Mouse (Mus musculus): Measurements from ENCODE around the gene Wfdc13. TPM values are rescaled to one million over a fixed set of nuclear protein-coding genes. Genes with fewer than 3 reads are reported as not detected.
"Not testable (repeated sequence)": the region's sequence is repeated elsewhere in the genome, so short reads cannot be mapped to it uniquely, and the experiment has no call there.

Gene Wfdc13
- polyA plus RNA-seq, 1 experiment: not detected

DNA sequence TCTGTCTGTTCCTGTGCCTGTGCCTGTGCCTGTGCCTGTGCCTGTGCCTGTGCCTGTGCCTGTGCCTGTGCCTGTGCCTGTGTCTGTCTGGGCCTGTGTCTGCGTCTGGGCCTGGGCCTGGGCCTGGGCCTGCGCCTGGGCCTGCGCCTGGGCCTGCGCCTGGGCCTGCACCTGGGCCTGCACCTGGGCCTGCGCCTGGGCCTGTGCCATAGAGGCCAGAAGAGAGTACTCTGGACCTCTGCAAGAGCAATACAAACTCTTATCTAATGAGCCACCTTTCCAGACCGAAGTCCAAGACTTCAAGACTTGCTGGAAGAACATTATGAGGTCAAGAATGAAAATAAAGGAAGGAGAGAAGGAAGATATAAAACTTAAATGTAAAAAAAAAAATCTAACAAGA is 20.4 kb downstream of the Wfdc13 start:
- Histone ChIP-seq H3K4me1 (no peaks in the 10 kb centered on the region), H3K4me3 (replicated peaks) (no peak overlapping the region), H3K36me3 (replicated peaks; ENCODE audit: low read length) (no peaks in the 10 kb centered on the region), H3K9me3 (peaks cover 8% of the 10 kb centered on the region; the same call in 1 of the 2 replicates), H3K27me3 (replicated peaks) (peaks cover 15% of the 10 kb centered on the region)
- TF ChIP-seq GATA1 (IDR thresholded peaks at IDR 0.05; ENCODE audit: borderline replicate concordance, low read length): no peak
- no peak for TF ChIP-seq FLI1 (IDR thresholded peaks at IDR 0.05; ENCODE audit: low read length)

DNA sequence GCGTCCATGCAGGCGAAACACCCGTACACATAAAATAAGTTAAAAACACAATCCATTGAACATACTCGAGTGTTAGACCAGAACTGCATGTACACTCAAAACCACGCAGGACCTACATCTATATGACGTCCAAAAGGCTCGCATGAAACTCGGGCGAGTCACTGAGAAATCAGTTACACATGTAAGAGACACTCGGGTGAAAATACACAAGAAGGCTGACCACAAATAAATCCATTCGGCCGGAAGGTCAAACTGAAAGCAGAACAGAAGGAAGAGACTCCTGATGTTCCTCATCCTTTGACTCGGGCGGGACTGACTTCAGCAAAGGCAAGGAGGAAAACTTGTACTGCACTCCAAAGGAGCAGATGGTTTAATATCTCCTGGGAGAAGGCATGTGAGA is 21.1 kb downstream of the Wfdc13 start:
- peaks cover 12% of the 10 kb centered on the region for H3K27me3 ChIP-seq (replicated peaks)
- no peaks in the 10 kb centered on the region for H3K36me3 ChIP-seq (replicated peaks; ENCODE audit: low read length)
- H3K4me3 ChIP-seq (replicated peaks): no peak overlapping the region
- no peaks in the 10 kb centered on the region for H3K4me1 ChIP-seq
- no peak for TF ChIP-seq FLI1 (IDR thresholded peaks at IDR 0.05; ENCODE audit: low read length)
- no peak for TF ChIP-seq GATA1 (IDR thresholded peaks at IDR 0.05; ENCODE audit: borderline replicate concordance, low read length)
- peaks cover 8% of the 10 kb centered on the region; the same call in 1 of the 2 replicates for H3K9me3 ChIP-seq

DNA sequence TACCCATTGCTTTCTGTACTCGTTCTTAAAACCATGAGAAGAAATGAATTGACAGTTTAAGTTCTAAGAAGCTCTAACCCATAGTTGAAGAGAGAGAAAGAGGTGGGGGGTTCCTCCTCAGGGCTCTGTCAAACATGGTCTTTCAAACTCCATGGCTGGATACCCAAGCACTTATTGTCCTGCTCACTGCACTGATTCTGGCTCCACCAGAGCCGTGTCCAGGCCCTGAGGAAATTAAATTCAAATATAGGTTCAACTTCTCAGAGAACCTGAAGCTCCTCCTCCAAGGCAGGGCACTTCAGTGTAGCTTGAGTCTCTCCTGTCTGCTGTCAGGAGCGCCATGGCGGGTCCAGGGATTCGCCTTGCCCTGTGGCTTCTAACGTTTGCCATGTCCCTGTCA is 30.1 kb downstream of the Wfdc13 start, which contains the start of gene Spint5:
Gene Spint5, plus strand, starts transcription at position 301 of the 400 bp plus-strand sequence.
- Histone ChIP-seq H3K9me3 (no peaks in the 10 kb centered on the region), H3K36me3 (replicated peaks; ENCODE audit: low read length) (no peaks in the 10 kb centered on the region), H3K4me3 (replicated peaks) (no peak within 1 kb of the TSS), H3K27me3 (replicated peaks) (peaks cover 15% of the 10 kb centered on the region), H3K4me1 (no peaks in the 10 kb centered on the region)
- TF ChIP-seq FLI1 (IDR thresholded peaks at IDR 0.05; ENCODE audit: low read length): no peak
- no peak for TF ChIP-seq GATA1 (IDR thresholded peaks at IDR 0.05; ENCODE audit: borderline replicate concordance, low read length)

DNA sequence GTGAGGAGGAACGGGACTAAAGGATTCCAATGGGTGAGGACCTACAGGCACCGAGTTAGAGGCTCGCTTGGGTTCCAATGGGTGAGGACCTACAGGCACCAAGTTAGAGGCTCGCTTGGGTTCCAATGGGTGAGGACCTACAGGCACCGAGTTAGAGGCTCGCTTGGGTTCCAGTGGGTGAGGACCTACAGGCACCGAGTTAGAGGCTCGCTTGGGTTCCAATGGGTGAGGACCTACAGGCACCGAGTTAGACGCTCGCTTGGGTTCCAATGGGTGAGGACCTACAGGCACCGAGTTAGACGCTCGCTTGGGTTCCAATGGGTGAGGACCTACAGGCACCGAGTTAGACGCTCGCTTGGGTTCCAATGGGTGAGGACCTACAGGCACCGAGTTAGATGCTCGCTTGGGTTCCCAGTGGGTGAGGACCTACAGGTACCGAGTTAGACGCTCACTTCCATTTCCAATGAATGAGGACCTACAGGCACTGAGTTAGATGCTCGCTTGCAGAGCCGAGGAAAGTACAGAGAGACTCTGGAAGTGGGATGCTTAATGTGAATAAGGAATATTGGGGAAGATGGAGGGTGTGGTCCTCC is 31.4 kb downstream of the Wfdc13 start:
- H3K9me3 ChIP-seq; H3K4me3 ChIP-seq (replicated peaks); H3K36me3 ChIP-seq (replicated peaks; ENCODE audit: low read length); H3K4me1 ChIP-seq: not testable (repeated sequence)
- H3K27me3 ChIP-seq (replicated peaks): peaks cover 18% of the 10 kb centered on the region

DNA sequence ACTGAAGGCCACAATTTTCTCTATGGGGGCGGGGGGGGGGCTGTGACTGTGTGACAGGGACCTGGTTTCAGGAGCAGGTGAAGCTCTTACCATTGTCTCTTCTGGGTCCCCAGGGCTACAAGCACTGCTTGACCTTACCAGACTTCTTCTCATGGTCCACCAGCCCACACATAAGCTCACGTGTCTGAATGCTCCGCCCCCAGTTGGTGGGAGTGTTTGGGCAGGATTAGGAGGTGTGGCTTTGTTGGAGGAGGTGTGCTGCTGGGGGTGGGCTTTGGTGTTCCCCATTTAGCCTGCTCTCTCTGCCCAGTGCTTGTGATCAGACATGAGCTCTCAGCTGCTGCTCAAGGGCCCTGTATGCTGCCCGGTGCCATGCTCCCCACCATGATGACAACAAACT is 38.4 kb downstream of the Wfdc13 start:
- H3K36me3 ChIP-seq (replicated peaks; ENCODE audit: low read length): no peaks in the 10 kb centered on the region
- TF ChIP-seq FLI1 (IDR thresholded peaks at IDR 0.05; ENCODE audit: low read length) (no peak), GATA1 (IDR thresholded peaks at IDR 0.05; ENCODE audit: borderline replicate concordance, low read length) (no peak)
- H3K27me3 ChIP-seq (replicated peaks): peaks cover 21% of the 10 kb centered on the region
- H3K4me1 ChIP-seq: no peaks in the 10 kb centered on the region
- peaks cover 11% of the 10 kb centered on the region; the same call in 1 of the 2 replicates for H3K9me3 ChIP-seq
- no peak overlapping the region for H3K4me3 ChIP-seq (replicated peaks)

DNA sequence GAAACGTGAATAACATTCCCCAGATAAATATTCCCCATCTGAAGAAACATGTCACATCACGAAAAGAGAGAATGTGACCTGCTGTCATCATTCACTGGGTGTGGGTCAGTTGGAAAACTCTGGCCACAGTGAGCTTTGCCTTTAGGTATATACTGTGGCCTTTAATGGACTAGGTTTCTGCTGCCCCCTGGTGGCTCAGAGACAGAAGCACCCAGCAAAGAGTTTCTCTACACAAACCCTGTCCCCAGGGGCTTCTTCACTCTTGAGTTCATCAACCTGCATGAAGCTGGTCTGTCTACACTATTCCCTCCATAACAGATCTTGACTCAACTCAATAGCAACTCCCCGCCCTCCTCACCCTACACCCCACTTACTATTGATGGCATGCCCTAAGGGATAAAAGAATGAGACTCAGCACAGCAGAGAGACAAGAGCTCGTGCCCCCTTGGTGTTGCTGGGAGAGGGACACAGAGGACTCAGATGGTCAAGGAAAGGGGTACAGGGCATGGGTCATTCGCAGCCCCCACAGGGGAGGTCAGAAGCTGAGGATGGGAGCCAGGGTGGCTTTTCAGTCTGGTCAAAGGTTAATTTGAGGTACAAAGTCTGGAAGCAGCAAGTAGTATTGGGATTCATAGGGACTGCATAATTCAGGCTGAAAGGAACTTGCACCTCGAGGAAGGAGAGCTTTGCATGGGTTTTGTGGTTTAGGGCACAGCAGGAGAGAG is 41.1 kb downstream of the Wfdc13 start:
- TF ChIP-seq FLI1 (IDR thresholded peaks at IDR 0.05; ENCODE audit: low read length) (no peak), GATA1 (IDR thresholded peaks at IDR 0.05; ENCODE audit: borderline replicate concordance, low read length) (no peak)
- Histone ChIP-seq H3K36me3 (replicated peaks; ENCODE audit: low read length) (no peaks in the 10 kb centered on the region), H3K4me1 (no peaks in the 10 kb centered on the region), H3K4me3 (replicated peaks) (no peak overlapping the region), H3K9me3 (peaks cover 10% of the 10 kb centered on the region; the same call in 1 of the 2 replicates), H3K27me3 (replicated peaks) (peaks cover 17% of the 10 kb centered on the region)

DNA sequence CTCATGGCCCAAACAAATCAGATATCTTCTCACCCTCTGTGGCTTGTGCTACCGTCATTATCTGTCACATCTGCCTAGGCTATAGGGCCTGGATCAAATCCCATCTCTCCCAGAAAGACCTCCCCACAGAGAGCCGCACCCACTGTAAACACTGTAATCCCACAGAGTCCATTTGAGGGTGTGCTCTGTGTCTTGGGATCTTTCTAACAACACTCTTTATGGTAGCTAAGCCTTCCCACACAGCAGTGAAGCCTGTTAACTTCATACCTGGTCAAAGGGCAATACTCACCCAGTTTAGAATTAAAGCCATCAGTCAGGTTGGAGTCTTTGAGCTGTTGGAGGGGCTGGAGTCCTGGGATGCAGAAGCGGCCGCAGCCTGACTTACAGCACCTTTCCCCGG is 46.8 kb downstream of the Wfdc13 start:
- Histone ChIP-seq H3K4me1 (no peaks in the 10 kb centered on the region), H3K4me3 (replicated peaks) (no peak overlapping the region), H3K27me3 (replicated peaks) (peaks cover 49% of the 10 kb centered on the region), H3K36me3 (replicated peaks; ENCODE audit: low read length) (no peaks in the 10 kb centered on the region), H3K9me3 (no peaks in the 10 kb centered on the region)
- TF ChIP-seq GATA1 (IDR thresholded peaks at IDR 0.05; ENCODE audit: borderline replicate concordance, low read length) (no peak), FLI1 (IDR thresholded peaks at IDR 0.05; ENCODE audit: low read length) (no peak)

DNA sequence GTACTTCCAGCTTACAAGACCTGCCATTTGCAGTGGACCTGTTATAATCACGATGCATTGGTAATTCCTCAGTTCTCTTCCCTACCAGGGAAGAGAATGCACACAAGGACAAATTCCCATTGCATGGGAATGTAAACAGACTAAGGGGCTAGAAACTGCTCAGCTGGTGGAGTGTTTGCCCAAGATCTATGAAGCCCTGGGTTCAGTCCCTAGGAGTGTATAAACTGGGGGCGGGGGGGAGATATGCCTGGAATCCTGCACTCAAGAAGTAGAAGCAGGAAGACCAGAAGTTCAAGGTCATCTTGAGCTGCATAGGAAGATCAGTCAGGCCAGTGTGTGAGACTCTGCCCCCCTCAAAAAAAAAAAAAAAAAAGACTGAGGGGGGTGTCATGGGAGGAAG is 48.4 kb downstream of the Wfdc13 start:
- no peak overlapping the region for H3K4me3 ChIP-seq (replicated peaks)
- peaks cover 58% of the 10 kb centered on the region for H3K27me3 ChIP-seq (replicated peaks)
- no peaks in the 10 kb centered on the region for H3K36me3 ChIP-seq (replicated peaks; ENCODE audit: low read length)
- no peaks in the 10 kb centered on the region for H3K9me3 ChIP-seq
- TF ChIP-seq GATA1 (IDR thresholded peaks at IDR 0.05; ENCODE audit: borderline replicate concordance, low read length): no peak
- no peak for TF ChIP-seq FLI1 (IDR thresholded peaks at IDR 0.05; ENCODE audit: low read length)
- H3K4me1 ChIP-seq: no peaks in the 10 kb centered on the region

DNA sequence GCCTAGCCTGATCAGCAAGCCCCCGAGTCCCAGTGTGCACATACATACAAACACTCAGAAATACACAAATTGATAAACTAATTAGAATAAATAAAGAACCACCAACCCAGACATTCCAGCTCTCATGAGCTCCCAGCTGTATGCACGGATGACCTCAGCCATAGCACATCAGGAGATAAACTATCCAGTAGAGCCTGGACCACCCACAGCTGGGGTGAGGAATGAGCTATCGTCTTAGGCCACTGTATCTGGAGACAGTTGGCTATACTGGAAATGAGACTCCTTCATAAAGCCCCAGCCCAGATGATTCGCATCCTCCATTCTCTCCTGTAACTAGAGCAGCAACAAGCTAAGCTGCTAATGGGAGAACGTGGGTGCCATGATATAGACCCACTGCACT is 49.9 kb downstream of the Wfdc13 start:
- Histone ChIP-seq H3K36me3 (replicated peaks; ENCODE audit: low read length) (no peaks in the 10 kb centered on the region), H3K4me1 (peaks cover under 1% of the 10 kb centered on the region), H3K9me3 (no peaks in the 10 kb centered on the region), H3K27me3 (replicated peaks) (peaks cover 60% of the 10 kb centered on the region), H3K4me3 (replicated peaks) (no peak overlapping the region)
- no peak for TF ChIP-seq FLI1 (IDR thresholded peaks at IDR 0.05; ENCODE audit: low read length)
- no peak for TF ChIP-seq GATA1 (IDR thresholded peaks at IDR 0.05; ENCODE audit: borderline replicate concordance, low read length)

DNA sequence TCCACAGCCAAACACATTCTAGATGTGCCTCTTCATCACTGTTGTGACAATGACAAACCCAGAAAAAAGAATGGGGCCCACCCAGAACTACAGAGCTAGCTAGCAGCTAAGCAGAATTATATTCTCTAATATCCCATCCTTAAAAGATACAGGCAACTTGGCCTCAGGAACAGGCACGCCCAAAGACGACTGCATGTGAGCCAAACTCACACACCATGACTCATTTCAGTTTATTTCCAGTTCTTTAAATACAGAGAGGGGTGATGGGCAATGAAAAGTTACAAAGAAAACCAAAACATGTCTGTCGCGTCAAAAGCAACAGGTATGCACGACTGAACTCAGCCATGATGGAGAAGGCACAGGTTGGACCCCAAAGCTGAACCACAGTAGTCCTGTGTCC is 50.5 kb downstream of the Wfdc13 start:
- Histone ChIP-seq H3K4me3 (replicated peaks) (no peak overlapping the region), H3K9me3 (no peaks in the 10 kb centered on the region), H3K36me3 (replicated peaks; ENCODE audit: low read length) (no peaks in the 10 kb centered on the region), H3K27me3 (replicated peaks) (peaks cover 65% of the 10 kb centered on the region), H3K4me1 (peaks cover 7% of the 10 kb centered on the region)
- TF ChIP-seq GATA1 (IDR thresholded peaks at IDR 0.05; ENCODE audit: borderline replicate concordance, low read length) (no peak), FLI1 (IDR thresholded peaks at IDR 0.05; ENCODE audit: low read length) (no peak)

Other genes starting within 250 kb of the Wfdc13 start
- 0.78 and 6.1 TPM in 2 replicates for gene Sdc4, start 241.2 kb upstream of the Wfdc13 start, polyA plus RNA-seq (2012; ENCODE audit: insufficient read depth, low replicate concordance)
- 63.1 and 105 TPM in 2 replicates for gene Sys1, start 228.1 kb upstream of the Wfdc13 start, polyA plus RNA-seq (2012; ENCODE audit: insufficient read depth, low replicate concordance)
- 2.4 TPM in 1 of 2 replicates, not detected in the other for gene Gm20458, start 224.1 kb upstream of the Wfdc13 start, polyA plus RNA-seq (2012; ENCODE audit: insufficient read depth, low replicate concordance)
- not detected in 2 replicates for gene Trp53tg5, start 211.4 kb upstream of the Wfdc13 start, polyA plus RNA-seq (2012; ENCODE audit: insufficient read depth, low replicate concordance)
- gene Dbndd2, start 199.0 kb upstream of the Wfdc13 start, polyA plus RNA-seq (2012; ENCODE audit: insufficient read depth, low replicate concordance): 1.7 and 4.2 TPM in 2 replicates
- gene Pigt, start 187.6 kb upstream of the Wfdc13 start, polyA plus RNA-seq (2012; ENCODE audit: insufficient read depth, low replicate concordance): 103 and 177 TPM in 2 replicates
- gene Wfdc2, start 122.7 kb upstream of the Wfdc13 start, polyA plus RNA-seq (2012; ENCODE audit: insufficient read depth, low replicate concordance): 0.48 TPM in 1 of 2 replicates, not detected in the other
- gene Spint3, start 111.6 kb upstream of the Wfdc13 start, polyA plus RNA-seq (2012; ENCODE audit: insufficient read depth, low replicate concordance): not detected in 2 replicates
- gene Wfdc6a, start 99.7 kb upstream of the Wfdc13 start, polyA plus RNA-seq (2012; ENCODE audit: insufficient read depth, low replicate concordance): not detected in 2 replicates
- not detected in 2 replicates for gene Eppin, start 91.5 kb upstream of the Wfdc13 start, polyA plus RNA-seq (2012; ENCODE audit: insufficient read depth, low replicate concordance)
- not detected in 2 replicates for gene Wfdc6b, start 71.6 kb upstream of the Wfdc13 start, polyA plus RNA-seq (2012; ENCODE audit: insufficient read depth, low replicate concordance)
- gene Wfdc8, start 71.5 kb upstream of the Wfdc13 start, polyA plus RNA-seq (2012; ENCODE audit: insufficient read depth, low replicate concordance): 0.68 TPM in 1 of 2 replicates, not detected in the other
- not detected in 2 replicates for gene Wfdc16, start 46.3 kb upstream of the Wfdc13 start, polyA plus RNA-seq (2012; ENCODE audit: insufficient read depth, low replicate concordance)
- not detected in 2 replicates for gene Wfdc10, start 29.1 kb upstream of the Wfdc13 start, polyA plus RNA-seq (2012; ENCODE audit: insufficient read depth, low replicate concordance)
- gene Wfdc9, start 28.5 kb upstream of the Wfdc13 start, polyA plus RNA-seq (2012; ENCODE audit: insufficient read depth, low replicate concordance): not detected in 2 replicates
- not detected in 2 replicates for gene Wfdc11, start 11.0 kb upstream of the Wfdc13 start, polyA plus RNA-seq (2012; ENCODE audit: insufficient read depth, low replicate concordance)
- not detected in 2 replicates for gene Spint4, start 13.4 kb downstream of the Wfdc13 start, polyA plus RNA-seq (2012; ENCODE audit: insufficient read depth, low replicate concordance)
- not detected in 2 replicates for gene Spint5, start 30.2 kb downstream of the Wfdc13 start, polyA plus RNA-seq (2012; ENCODE audit: insufficient read depth, low replicate concordance)
- not detected in 2 replicates for gene Wfdc3, start 60.8 kb downstream of the Wfdc13 start, polyA plus RNA-seq (2012; ENCODE audit: insufficient read depth, low replicate concordance)
- gene Dnttip1, start 60.9 kb downstream of the Wfdc13 start, polyA plus RNA-seq (2012; ENCODE audit: insufficient read depth, low replicate concordance): 41.6 and 49.2 TPM in 2 replicates
- gene Ube2c, start 84.8 kb downstream of the Wfdc13 start, polyA plus RNA-seq (2012; ENCODE audit: insufficient read depth, low replicate concordance): 43.1 and 121 TPM in 2 replicates
- gene Tnnc2, start 94.9 kb downstream of the Wfdc13 start, polyA plus RNA-seq (2012; ENCODE audit: insufficient read depth, low replicate concordance): not detected in 2 replicates
- 7.7 and 9.9 TPM in 2 replicates for gene Snx21, start 100.7 kb downstream of the Wfdc13 start, polyA plus RNA-seq (2012; ENCODE audit: insufficient read depth, low replicate concordance)
- gene Acot8, start 119.8 kb downstream of the Wfdc13 start, polyA plus RNA-seq (2012; ENCODE audit: insufficient read depth, low replicate concordance): 63.1 and 87.6 TPM in 2 replicates
- 0.40 TPM in 1 of 2 replicates, not detected in the other for gene Zswim3, start 120.0 kb downstream of the Wfdc13 start, polyA plus RNA-seq (2012; ENCODE audit: insufficient read depth, low replicate concordance)
- 13.3 and 15.6 TPM in 2 replicates for gene Zswim1, start 137.6 kb downstream of the Wfdc13 start, polyA plus RNA-seq (2012; ENCODE audit: insufficient read depth, low replicate concordance)
- gene Spata25, start 143.4 kb downstream of the Wfdc13 start, polyA plus RNA-seq (2012; ENCODE audit: insufficient read depth, low replicate concordance): not detected in 2 replicates
- 135 and 694 TPM in 2 replicates for gene Ctsa, start 147.8 kb downstream of the Wfdc13 start, polyA plus RNA-seq (2012; ENCODE audit: insufficient read depth, low replicate concordance)
- 5.4 TPM in 1 of 2 replicates, not detected in the other for gene Neurl2, start 148.3 kb downstream of the Wfdc13 start, polyA plus RNA-seq (2012; ENCODE audit: insufficient read depth, low replicate concordance)
- gene Pltp, start 172.6 kb downstream of the Wfdc13 start, polyA plus RNA-seq (2012; ENCODE audit: insufficient read depth, low replicate concordance): 15.1 and 146 TPM in 2 replicates
- 120 and 158 TPM in 2 replicates for gene Pcif1, start 194.2 kb downstream of the Wfdc13 start, polyA plus RNA-seq (2012; ENCODE audit: insufficient read depth, low replicate concordance)
- 21.8 and 45.9 TPM in 2 replicates for gene Zfp335, start 226.7 kb downstream of the Wfdc13 start, polyA plus RNA-seq (2012; ENCODE audit: insufficient read depth, low replicate concordance)